Mouse (Mus musculus): ENCODE results near the gene Tmem255b. TPM values are rescaled to one million over a fixed set of nuclear protein-coding genes. Genes with fewer than 3 reads are reported as not detected.

Tmem255b gene
- polyA plus RNA-seq, 1 experiment from 2014 or later, result 5.5 TPM

DNA sequence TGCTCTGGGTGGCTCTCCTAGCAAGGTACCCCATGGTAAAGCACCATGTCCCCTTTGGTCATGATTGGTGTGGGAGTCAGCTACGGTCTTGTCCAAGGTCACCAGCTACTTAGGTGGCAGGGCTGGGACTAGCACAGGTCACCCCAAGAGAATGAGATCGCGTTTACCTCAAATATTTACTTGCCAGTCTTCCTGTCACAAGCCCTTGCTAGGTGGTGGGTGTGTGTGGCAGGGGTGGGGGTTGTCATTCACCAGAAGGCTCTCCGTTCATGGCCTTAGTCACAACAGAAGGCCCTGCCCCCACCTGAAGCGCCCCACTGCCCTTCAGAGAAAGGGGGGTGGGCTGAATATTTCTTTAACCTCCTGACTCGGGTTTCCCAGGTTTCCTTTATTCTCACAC, 31.5 kb upstream of the Tmem255b start:
- Histone ChIP-seq H3K9ac (ENCODE audit: low read length) (no peak overlapping the region), H3K4me3 (ENCODE audit: low read depth, low read length) (no peak overlapping the region), H3K4me2 (replicated peaks; ENCODE audit: low read depth) (no peak overlapping the region), H3K36me3 (ENCODE audit: control insufficient read depth, insufficient read depth, low read length) (no peaks in the 10 kb centered on the region), H3K27me3 (ENCODE audit: control insufficient read depth, insufficient read depth, low read length) (no peaks in the 10 kb centered on the region), H3K4me1 (replicated peaks; ENCODE audit: control insufficient read depth, insufficient read depth) (no peaks in the 10 kb centered on the region), H3K27ac (replicated peaks) (no peak overlapping the region), H3K9me3 (ENCODE audit: control insufficient read depth, low read length) (no peaks in the 10 kb centered on the region)
- DNase-seq (ENCODE audit: low spot score) (no peak), ATAC-seq (ENCODE audit: low FRiP score, low TSS enrichment) (peak; percentile 49; the same call in 1 of the 2 replicates)
- TF ChIP-seq EP300 (optimal IDR thresholded peaks at IDR 0.05) (no peak), CTCF (IDR thresholded peaks at IDR 0.05; ENCODE audit: low read depth) (no peak)
- 49% methylated on average over 6 of the region's 6 CpGs for WGBS

DNA sequence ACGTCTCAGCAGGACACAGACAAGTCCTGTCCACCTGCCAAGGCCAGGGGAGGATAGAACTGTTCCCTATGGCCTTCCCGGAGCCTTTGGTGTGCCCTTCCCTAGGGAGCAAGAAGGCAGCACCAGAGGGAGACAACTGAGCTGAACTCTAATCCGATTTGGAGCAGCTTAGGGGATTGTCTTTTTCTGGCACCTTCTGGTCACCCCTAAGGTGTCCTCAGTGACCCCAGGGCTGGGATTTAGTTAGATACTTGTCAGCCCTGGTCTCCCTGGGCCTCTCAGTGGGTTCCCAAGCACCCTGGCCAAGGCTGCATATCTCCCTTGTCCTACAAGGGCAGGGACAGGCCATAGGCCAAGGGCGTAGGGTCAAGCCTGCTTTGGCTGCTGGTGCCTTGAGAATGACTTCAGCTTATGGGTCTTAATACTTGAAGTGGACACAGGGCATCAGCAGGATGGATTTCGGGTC, 30.3 kb upstream of the Tmem255b start, which contains the start of gene Grk1:
TSS of gene Grk1 (plus strand) at position 416 of the 466 bp plus-strand sequence.
- WGBS, result 84% methylated on average over 5 of the region's 5 CpGs
- no peaks in the 10 kb centered on the region for H3K4me1 ChIP-seq (replicated peaks; ENCODE audit: control insufficient read depth, insufficient read depth)
- no peak within 1 kb of the TSS for H3K4me3 ChIP-seq (ENCODE audit: low read depth, low read length)
- TF ChIP-seq EP300 (optimal IDR thresholded peaks at IDR 0.05) (no peak), CTCF (IDR thresholded peaks at IDR 0.05; ENCODE audit: low read depth) (no peak)
- DNase-seq (ENCODE audit: low spot score), result no peak
- no peak within 1 kb of the TSS for H3K27ac ChIP-seq (replicated peaks)
- no peaks in the 10 kb centered on the region for H3K9me3 ChIP-seq (ENCODE audit: control insufficient read depth, low read length)
- no peak for ATAC-seq (ENCODE audit: low FRiP score, low TSS enrichment)
- H3K4me2 ChIP-seq (replicated peaks; ENCODE audit: low read depth), result no peak within 1 kb of the TSS
- no peak within 1 kb of the TSS for H3K9ac ChIP-seq (ENCODE audit: low read length)
- no peaks in the 10 kb centered on the region for H3K27me3 ChIP-seq (ENCODE audit: control insufficient read depth, insufficient read depth, low read length)
- H3K36me3 ChIP-seq (ENCODE audit: control insufficient read depth, insufficient read depth, low read length), result no peaks in the 10 kb centered on the region

GRCm38 (mm10) chr8:13406011-13406410, 29.0 kb upstream of the Tmem255b start:
- H3K4me1 ChIP-seq (replicated peaks; ENCODE audit: control insufficient read depth, insufficient read depth), result no peaks in the 10 kb centered on the region
- no peaks in the 10 kb centered on the region for H3K27me3 ChIP-seq (ENCODE audit: control insufficient read depth, insufficient read depth, low read length)
- H3K9me3 ChIP-seq (ENCODE audit: control insufficient read depth, low read length), result no peaks in the 10 kb centered on the region
- no peaks in the 10 kb centered on the region for H3K36me3 ChIP-seq (ENCODE audit: control insufficient read depth, insufficient read depth, low read length)
- 86% methylated on average over 5 of the region's 5 CpGs for WGBS
- ATAC-seq (ENCODE audit: low FRiP score, low TSS enrichment) (no peak), DNase-seq (ENCODE audit: low spot score) (no peak)
- H3K27ac ChIP-seq (replicated peaks), result no peak overlapping the region
- TF ChIP-seq CTCF (IDR thresholded peaks at IDR 0.05; ENCODE audit: low read depth), result no peak
- TF ChIP-seq EP300 (optimal IDR thresholded peaks at IDR 0.05), result no peak
- no peak overlapping the region for H3K4me2 ChIP-seq (replicated peaks; ENCODE audit: low read depth)
- H3K9ac ChIP-seq (ENCODE audit: low read length), result no peak overlapping the region
- no peak overlapping the region for H3K4me3 ChIP-seq (ENCODE audit: low read depth, low read length)

- Histone ChIP-seq H3K4me2 (replicated peaks; ENCODE audit: low read depth) (no peak overlapping the region), H3K9ac (ENCODE audit: low read length) (no peak overlapping the region), H3K4me1 (replicated peaks; ENCODE audit: control insufficient read depth, insufficient read depth) (no peaks in the 10 kb centered on the region), H3K27ac (replicated peaks) (no peak overlapping the region), H3K36me3 (ENCODE audit: control insufficient read depth, insufficient read depth, low read length) (no peaks in the 10 kb centered on the region), H3K9me3 (ENCODE audit: control insufficient read depth, low read length) (no peaks in the 10 kb centered on the region), H3K27me3 (ENCODE audit: control insufficient read depth, insufficient read depth, low read length) (no peaks in the 10 kb centered on the region), H3K4me3 (ENCODE audit: low read depth, low read length) (no peak overlapping the region)
- TF ChIP-seq EP300 (optimal IDR thresholded peaks at IDR 0.05) (no peak), CTCF (IDR thresholded peaks at IDR 0.05; ENCODE audit: low read depth) (peak; percentile 86)
- WGBS, result 20% methylated on average over 6 of the region's 6 CpGs
- ATAC-seq (ENCODE audit: low FRiP score, low TSS enrichment), result peak; percentile 63; the same call in 1 of the 2 replicates
- peak; percentile 71 for DNase-seq (ENCODE audit: low spot score)
These were observed 23.4 kb upstream of the Tmem255b start for GRCm38 (mm10) chr8:13411597-13411996.

DNA sequence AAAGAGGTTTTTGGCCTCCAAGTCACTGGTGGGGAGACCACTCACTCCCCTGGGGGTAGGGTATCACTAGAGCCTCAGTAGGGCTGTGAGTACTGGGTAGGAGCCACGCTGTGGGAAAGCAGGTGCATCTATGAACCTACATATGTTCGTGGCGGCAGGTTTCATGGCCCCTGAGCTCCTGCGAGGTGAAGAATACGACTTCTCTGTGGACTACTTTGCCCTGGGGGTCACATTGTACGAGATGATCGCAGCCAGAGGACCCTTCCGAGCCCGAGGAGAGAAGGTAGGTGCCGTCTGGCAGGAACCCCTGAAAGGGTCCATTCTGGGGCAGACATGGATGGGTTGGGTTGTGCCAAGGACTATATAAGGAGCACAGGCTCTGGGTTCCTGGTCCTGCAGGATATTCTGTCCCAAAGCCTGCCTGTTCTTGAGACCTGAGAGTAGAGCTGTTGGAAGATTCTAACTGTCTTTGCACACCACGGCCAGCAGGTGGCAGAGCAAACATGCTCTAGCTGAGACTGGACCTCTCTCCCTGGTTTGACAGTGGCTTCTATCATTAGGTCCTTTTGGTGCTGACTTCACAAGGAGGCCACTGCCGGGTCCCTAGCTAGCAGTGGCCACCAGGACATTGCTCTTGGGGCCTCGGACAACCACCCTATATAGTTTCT, 22.0 kb upstream of the Tmem255b start:
- no peak overlapping the region for H3K4me3 ChIP-seq (ENCODE audit: low read depth, low read length)
- no peaks in the 10 kb centered on the region for H3K9me3 ChIP-seq (ENCODE audit: control insufficient read depth, low read length)
- 64% methylated on average over 13 of the region's 13 CpGs for WGBS
- no peaks in the 10 kb centered on the region for H3K4me1 ChIP-seq (replicated peaks; ENCODE audit: control insufficient read depth, insufficient read depth)
- DNase-seq (ENCODE audit: low spot score) (peak; percentile 69), ATAC-seq (ENCODE audit: low FRiP score, low TSS enrichment) (no peak)
- H3K9ac ChIP-seq (ENCODE audit: low read length), result no peak overlapping the region
- H3K4me2 ChIP-seq (replicated peaks; ENCODE audit: low read depth), result no peak overlapping the region
- H3K27ac ChIP-seq (replicated peaks), result no peak overlapping the region
- H3K36me3 ChIP-seq (ENCODE audit: control insufficient read depth, insufficient read depth, low read length), result no peaks in the 10 kb centered on the region
- H3K27me3 ChIP-seq (ENCODE audit: control insufficient read depth, insufficient read depth, low read length), result no peaks in the 10 kb centered on the region
- no peak for TF ChIP-seq EP300 (optimal IDR thresholded peaks at IDR 0.05)
- TF ChIP-seq CTCF (IDR thresholded peaks at IDR 0.05; ENCODE audit: low read depth), result peak; percentile 91

DNA sequence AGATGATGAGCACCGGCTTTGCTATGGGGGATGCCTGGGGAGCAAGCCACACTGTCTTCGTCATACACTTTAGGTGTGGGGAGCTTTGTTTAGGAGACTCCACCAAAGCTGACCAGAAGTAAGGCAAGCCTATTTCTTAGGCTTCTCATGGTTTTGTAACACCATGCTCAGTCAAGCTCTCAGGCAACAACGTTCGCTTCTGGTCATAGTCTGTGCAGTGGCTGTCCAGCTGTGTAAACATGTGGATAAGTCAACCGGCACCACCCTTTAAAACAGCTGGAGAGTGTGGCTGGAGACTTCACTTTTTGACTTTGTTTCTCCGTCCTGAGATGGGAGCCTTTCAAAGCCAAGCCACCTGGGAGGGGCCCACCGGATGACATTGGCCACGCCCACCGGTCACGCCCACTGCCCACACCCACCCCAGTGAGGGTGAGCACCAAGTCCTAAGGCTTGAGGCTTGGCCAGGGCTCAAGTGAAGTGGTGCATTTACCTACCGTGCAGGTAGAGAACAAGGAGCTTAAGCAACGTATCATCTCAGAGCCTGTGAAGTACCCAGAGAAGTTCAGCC, 21.1 kb upstream of the Tmem255b start:
- no peaks in the 10 kb centered on the region for H3K4me1 ChIP-seq (replicated peaks; ENCODE audit: control insufficient read depth, insufficient read depth)
- ATAC-seq (ENCODE audit: low FRiP score, low TSS enrichment), result no peak
- H3K4me2 ChIP-seq (replicated peaks; ENCODE audit: low read depth), result no peak overlapping the region
- H3K9ac ChIP-seq (ENCODE audit: low read length), result no peak overlapping the region
- DNase-seq (ENCODE audit: low spot score), result no peak
- no peaks in the 10 kb centered on the region for H3K9me3 ChIP-seq (ENCODE audit: control insufficient read depth, low read length)
- no peaks in the 10 kb centered on the region for H3K27me3 ChIP-seq (ENCODE audit: control insufficient read depth, insufficient read depth, low read length)
- TF ChIP-seq CTCF (IDR thresholded peaks at IDR 0.05; ENCODE audit: low read depth) (no peak), EP300 (optimal IDR thresholded peaks at IDR 0.05) (no peak)
- 33% methylated on average over 12 of the region's 12 CpGs for WGBS
- H3K27ac ChIP-seq (replicated peaks), result no peak overlapping the region
- H3K36me3 ChIP-seq (ENCODE audit: control insufficient read depth, insufficient read depth, low read length), result no peaks in the 10 kb centered on the region
- H3K4me3 ChIP-seq (ENCODE audit: low read depth, low read length), result no peak overlapping the region
